Mouse (Mus musculus): ENCODE measurements around the gene Pank4. TPM values are rescaled to one million over a fixed set of nuclear protein-coding genes. Genes with fewer than 3 reads are reported as not detected.

The Pank4 gene
- polyA plus RNA-seq, 1 experiment from 2014 or later, result 31.5 TPM

DNA sequence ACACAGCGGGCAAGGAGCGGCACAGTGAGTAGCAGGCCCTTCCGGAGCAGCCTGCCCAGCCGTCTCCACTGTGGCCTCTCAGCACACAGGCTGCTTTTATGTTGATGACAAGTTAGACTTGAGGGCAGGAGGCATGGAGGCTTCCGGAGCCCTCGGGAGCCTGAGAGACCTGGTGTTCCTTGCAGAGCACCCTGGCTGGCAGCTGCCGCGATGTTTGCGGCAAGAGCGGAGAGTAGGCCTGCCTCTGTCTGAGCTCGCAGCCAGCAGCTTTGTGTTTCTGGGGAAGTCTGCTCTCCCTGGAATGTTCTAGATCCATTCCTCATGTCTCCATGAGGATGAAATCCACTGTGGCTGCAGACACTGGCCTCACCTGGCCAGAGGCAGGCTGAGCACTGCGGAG, 8.6 kb downstream of the Pank4 start:
- Histone ChIP-seq H3K9ac (ENCODE audit: low read depth, low read length) (no peak overlapping the region), H3K4me3 (ENCODE audit: low read depth, low read length) (no peak overlapping the region), H3K27ac (ENCODE audit: low read depth, low read length) (no peak overlapping the region), H3K36me3 (ENCODE audit: control insufficient read depth, insufficient read depth, low read length) (peaks cover 39% of the 10 kb centered on the region), H3K4me2 (replicated peaks; ENCODE audit: low read depth, low read length) (no peak overlapping the region), H3K27me3 (ENCODE audit: control insufficient read depth, insufficient read depth, low read length) (no peaks in the 10 kb centered on the region), H3K9me3 (ENCODE audit: control insufficient read depth, low read length) (no peaks in the 10 kb centered on the region), H3K4me1 (replicated peaks; ENCODE audit: control insufficient read depth, insufficient read depth, low read length) (no peaks in the 10 kb centered on the region)
- WGBS, result 94% methylated on average over 12 of the region's 12 CpGs
- DNase-seq (ENCODE audit: low spot score) (no peak), ATAC-seq (ENCODE audit: low FRiP score) (no peak)

GRCm38 (mm10) chr4:154974163-154974611, 10.3 kb downstream of the Pank4 start:
- no peak overlapping the region for H3K4me2 ChIP-seq (replicated peaks; ENCODE audit: low read depth, low read length)
- no peak overlapping the region for H3K4me3 ChIP-seq (ENCODE audit: low read depth, low read length)
- DNase-seq (ENCODE audit: low spot score) (no peak), ATAC-seq (ENCODE audit: low FRiP score) (no peak)
- H3K27ac ChIP-seq (ENCODE audit: low read depth, low read length), result no peak overlapping the region
- peaks cover 44% of the 10 kb centered on the region for H3K36me3 ChIP-seq (ENCODE audit: control insufficient read depth, insufficient read depth, low read length)
- 89% methylated on average over 11 of the region's 11 CpGs for WGBS
- no peaks in the 10 kb centered on the region for H3K9me3 ChIP-seq (ENCODE audit: control insufficient read depth, low read length)
- no peak overlapping the region for H3K9ac ChIP-seq (ENCODE audit: low read depth, low read length)
- H3K4me1 ChIP-seq (replicated peaks; ENCODE audit: control insufficient read depth, insufficient read depth, low read length), result no peaks in the 10 kb centered on the region
- H3K27me3 ChIP-seq (ENCODE audit: control insufficient read depth, insufficient read depth, low read length), result no peaks in the 10 kb centered on the region

DNA sequence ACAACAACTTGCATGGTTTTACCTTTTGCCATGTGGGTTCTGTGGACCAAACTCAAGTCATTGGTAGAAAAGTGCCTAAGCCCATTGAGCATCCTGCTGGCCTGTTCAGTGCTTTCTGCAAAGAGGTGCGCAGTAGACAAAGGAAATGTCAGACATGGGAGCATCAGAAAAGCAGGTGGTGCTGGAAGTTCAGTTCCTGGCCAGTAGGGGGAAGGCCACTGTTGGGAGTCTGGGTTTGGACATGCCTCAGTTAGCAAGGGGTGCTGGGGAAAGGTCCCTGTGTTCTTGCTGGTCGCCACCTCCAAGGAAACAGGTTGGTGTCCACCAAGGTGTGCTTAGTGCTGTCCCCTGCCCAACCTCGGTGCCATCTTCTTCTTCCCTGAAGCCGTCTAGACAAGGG, 16.2 kb downstream of the Pank4 start:
- Histone ChIP-seq H3K4me2 (replicated peaks; ENCODE audit: low read depth, low read length) (no peak overlapping the region), H3K4me3 (ENCODE audit: low read depth, low read length) (no peak overlapping the region), H3K9me3 (ENCODE audit: control insufficient read depth, low read length) (no peaks in the 10 kb centered on the region), H3K27ac (ENCODE audit: low read depth, low read length) (no peak overlapping the region), H3K27me3 (ENCODE audit: control insufficient read depth, insufficient read depth, low read length) (0 out of 2 replicates have a peak, but pooled peaks cover 3% of the 10 kb centered on the region), H3K4me1 (replicated peaks; ENCODE audit: control insufficient read depth, insufficient read depth, low read length) (peaks cover 3% of the 10 kb centered on the region; the same call in 1 of the 2 replicates), H3K36me3 (ENCODE audit: control insufficient read depth, insufficient read depth, low read length) (peaks cover 20% of the 10 kb centered on the region), H3K9ac (ENCODE audit: low read depth, low read length) (no peak overlapping the region)
- ATAC-seq (ENCODE audit: low FRiP score), result no peak
- WGBS, result 90% methylated on average over 4 of the region's 4 CpGs
- no peak for DNase-seq (ENCODE audit: low spot score)

DNA sequence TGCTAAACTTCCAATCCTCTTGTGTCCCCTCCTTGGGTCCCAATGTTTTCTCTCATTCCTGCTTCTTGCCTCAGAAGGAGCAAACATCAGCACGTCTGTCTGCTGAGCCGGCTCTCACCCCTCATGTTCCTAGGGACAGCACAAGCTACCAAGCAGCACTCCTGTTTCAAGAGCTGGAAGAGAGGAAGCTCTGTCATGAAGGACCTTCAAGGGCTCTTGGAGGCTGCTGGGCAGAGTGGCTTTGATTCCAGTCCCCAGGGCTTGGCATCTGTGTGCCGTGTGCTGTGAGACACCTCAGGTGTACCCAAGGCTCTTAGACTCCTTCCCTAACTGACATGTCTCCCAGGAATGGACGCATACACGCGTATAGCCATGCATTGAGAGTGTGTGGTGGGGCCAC, 17.2 kb downstream of the Pank4 start:
- ATAC-seq (ENCODE audit: low FRiP score), result no peak
- H3K4me3 ChIP-seq (ENCODE audit: low read depth, low read length), result no peak overlapping the region
- peaks cover 20% of the 10 kb centered on the region for H3K36me3 ChIP-seq (ENCODE audit: control insufficient read depth, insufficient read depth, low read length)
- no peak overlapping the region for H3K4me2 ChIP-seq (replicated peaks; ENCODE audit: low read depth, low read length)
- H3K9ac ChIP-seq (ENCODE audit: low read depth, low read length), result no peak overlapping the region
- H3K27me3 ChIP-seq (ENCODE audit: control insufficient read depth, insufficient read depth, low read length), result 0 out of 2 replicates have a peak, but pooled peaks cover 3% of the 10 kb centered on the region
- no peaks in the 10 kb centered on the region for H3K9me3 ChIP-seq (ENCODE audit: control insufficient read depth, low read length)
- WGBS, result 89% methylated on average over 6 of the region's 6 CpGs
- H3K27ac ChIP-seq (ENCODE audit: low read depth, low read length), result no peak overlapping the region
- peaks cover 3% of the 10 kb centered on the region; the same call in 1 of the 2 replicates for H3K4me1 ChIP-seq (replicated peaks; ENCODE audit: control insufficient read depth, insufficient read depth, low read length)
- no peak for DNase-seq (ENCODE audit: low spot score)

GRCm38 (mm10) chr4:154981530-154981929, 17.6 kb downstream of the Pank4 start:
- peaks cover 20% of the 10 kb centered on the region for H3K36me3 ChIP-seq (ENCODE audit: control insufficient read depth, insufficient read depth, low read length)
- no peaks in the 10 kb centered on the region for H3K9me3 ChIP-seq (ENCODE audit: control insufficient read depth, low read length)
- H3K9ac ChIP-seq (ENCODE audit: low read depth, low read length), result no peak overlapping the region
- H3K4me1 ChIP-seq (replicated peaks; ENCODE audit: control insufficient read depth, insufficient read depth, low read length), result peaks cover 7% of the 10 kb centered on the region
- peak; percentile 78 for DNase-seq (ENCODE audit: low spot score)
- H3K4me3 ChIP-seq (ENCODE audit: low read depth, low read length), result no peak overlapping the region
- H3K4me2 ChIP-seq (replicated peaks; ENCODE audit: low read depth, low read length), result no peak overlapping the region
- H3K27ac ChIP-seq (ENCODE audit: low read depth, low read length), result no peak overlapping the region
- peak; percentile 42 for ATAC-seq (ENCODE audit: low FRiP score)
- 53% methylated on average over 7 of the region's 7 CpGs for WGBS
- 0 out of 2 replicates have a peak, but pooled peaks cover 3% of the 10 kb centered on the region for H3K27me3 ChIP-seq (ENCODE audit: control insufficient read depth, insufficient read depth, low read length)

DNA sequence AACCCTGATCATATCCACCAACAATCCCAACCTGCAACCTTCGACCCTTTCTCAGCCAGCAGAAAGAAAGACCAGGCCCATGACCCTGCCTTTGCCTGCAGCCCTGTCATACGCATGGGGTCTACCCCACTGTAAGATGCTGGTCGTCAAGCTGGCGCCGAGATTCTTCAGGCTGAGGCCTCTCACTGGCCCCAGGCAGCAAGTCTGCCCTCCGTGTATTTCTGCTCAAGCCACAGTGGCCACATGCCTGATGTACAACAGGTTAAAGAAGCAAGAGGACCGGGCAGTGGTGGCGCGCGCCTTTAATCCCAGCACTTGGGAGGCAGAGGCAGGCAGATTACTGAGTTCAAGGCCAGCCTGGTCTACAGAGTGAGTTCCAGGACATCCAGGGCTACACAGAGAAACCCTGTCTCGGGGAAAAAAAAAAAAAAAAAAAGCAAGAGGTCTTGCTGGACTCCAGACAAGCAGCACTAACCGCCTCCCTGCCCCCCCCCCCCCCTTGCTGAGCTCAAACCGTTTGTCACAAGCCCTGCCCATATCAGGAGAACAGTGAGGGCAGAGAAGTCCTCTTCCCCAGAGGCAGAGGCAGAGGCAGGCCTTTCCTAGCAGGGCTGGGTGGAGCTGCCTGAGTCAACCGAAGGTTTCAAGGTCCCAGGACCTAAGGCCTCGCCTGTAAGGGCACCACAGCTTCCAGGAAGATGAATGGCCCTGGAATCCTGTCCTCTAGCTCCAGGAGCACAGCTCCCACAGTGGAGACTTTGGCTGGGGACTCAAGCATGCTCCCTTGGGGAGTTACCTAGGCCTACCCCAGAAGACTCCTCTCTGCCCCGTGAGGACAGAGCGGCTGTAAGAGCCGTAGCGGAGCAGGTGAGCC, 18.6 kb downstream of the Pank4 start:
- ATAC-seq (ENCODE audit: low FRiP score), result no peak
- H3K27ac ChIP-seq (ENCODE audit: low read depth, low read length), result no peak overlapping the region

GRCm38 (mm10) chr4:154983767-154984166, 19.8 kb downstream of the Pank4 start:
- Histone ChIP-seq H3K27ac (ENCODE audit: low read depth, low read length) (no peak overlapping the region), H3K4me1 (replicated peaks; ENCODE audit: control insufficient read depth, insufficient read depth, low read length) (peaks cover 8% of the 10 kb centered on the region), H3K9me3 (ENCODE audit: control insufficient read depth, low read length) (no peaks in the 10 kb centered on the region), H3K9ac (ENCODE audit: low read depth, low read length) (peak overlapping the region; percentile 31; the same call in 1 of the 2 replicates), H3K4me2 (replicated peaks; ENCODE audit: low read depth, low read length) (no peak overlapping the region), H3K36me3 (ENCODE audit: control insufficient read depth, insufficient read depth, low read length) (peaks cover 9% of the 10 kb centered on the region; the same call in 1 of the 2 replicates), H3K4me3 (ENCODE audit: low read depth, low read length) (no peak overlapping the region), H3K27me3 (ENCODE audit: control insufficient read depth, insufficient read depth, low read length) (peaks cover 3% of the 10 kb centered on the region; the same call in 1 of the 2 replicates)
- ATAC-seq (ENCODE audit: low FRiP score) (no peak), DNase-seq (ENCODE audit: low spot score) (no peak)
- 22% methylated on average over 24 of the region's 24 CpGs for WGBS

More for the DNA sequence above, 18.6 kb downstream of the Pank4 start:
- no peak overlapping the region for H3K4me3 ChIP-seq (ENCODE audit: low read depth, low read length)
- peaks cover 8% of the 10 kb centered on the region for H3K4me1 ChIP-seq (replicated peaks; ENCODE audit: control insufficient read depth, insufficient read depth, low read length)
- peaks cover 12% of the 10 kb centered on the region; the same call in 1 of the 2 replicates for H3K36me3 ChIP-seq (ENCODE audit: control insufficient read depth, insufficient read depth, low read length)
- H3K27me3 ChIP-seq (ENCODE audit: control insufficient read depth, insufficient read depth, low read length), result peaks cover 3% of the 10 kb centered on the region; the same call in 1 of the 2 replicates
- H3K9ac ChIP-seq (ENCODE audit: low read depth, low read length), result no peak overlapping the region
- WGBS, result 75% methylated on average over 19 of the region's 19 CpGs
- no peak for DNase-seq (ENCODE audit: low spot score)
- no peak overlapping the region for H3K4me2 ChIP-seq (replicated peaks; ENCODE audit: low read depth, low read length)
- no peaks in the 10 kb centered on the region for H3K9me3 ChIP-seq (ENCODE audit: control insufficient read depth, low read length)

DNA sequence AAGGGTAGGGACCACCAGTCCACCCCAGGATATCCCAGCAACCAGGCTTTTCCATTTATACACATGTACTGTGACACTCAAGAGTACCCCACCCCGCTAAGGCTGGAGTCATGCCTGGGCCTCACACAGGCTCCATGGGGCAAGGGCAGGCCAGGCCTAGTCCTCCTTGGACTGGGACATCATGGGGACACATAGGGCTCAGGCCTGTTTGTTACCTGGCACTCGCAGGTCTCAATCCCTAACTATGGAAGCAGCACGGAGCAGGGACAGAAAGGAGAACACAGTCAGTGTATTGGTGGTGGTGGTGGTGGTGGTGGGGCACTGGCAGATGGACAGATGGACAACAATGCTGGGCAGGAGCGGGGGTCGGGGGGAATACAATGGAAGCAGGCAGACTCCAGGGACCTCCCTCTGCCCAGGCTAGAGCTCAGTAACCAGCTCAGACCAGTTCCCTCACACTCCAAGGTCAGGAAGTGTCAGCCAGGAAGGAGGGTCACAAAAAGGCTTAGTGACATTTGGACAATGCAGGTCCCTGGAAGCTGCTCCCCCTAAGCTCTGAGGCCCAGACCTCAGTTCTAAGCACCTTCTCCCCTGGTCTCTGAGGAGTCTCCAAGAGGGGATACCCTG, 21.3 kb downstream of the Pank4 start:
- Histone ChIP-seq H3K9me3 (ENCODE audit: control insufficient read depth, low read length) (no peaks in the 10 kb centered on the region), H3K36me3 (ENCODE audit: control insufficient read depth, insufficient read depth, low read length) (0 out of 2 replicates have a peak, but pooled peaks cover 2% of the 10 kb centered on the region), H3K27ac (ENCODE audit: low read depth, low read length) (no peak overlapping the region), H3K4me3 (ENCODE audit: low read depth, low read length) (no peak overlapping the region), H3K4me2 (replicated peaks; ENCODE audit: low read depth, low read length) (no peak overlapping the region), H3K27me3 (ENCODE audit: control insufficient read depth, insufficient read depth, low read length) (peaks cover 3% of the 10 kb centered on the region; the same call in 1 of the 2 replicates), H3K9ac (ENCODE audit: low read depth, low read length) (no peak overlapping the region), H3K4me1 (replicated peaks; ENCODE audit: control insufficient read depth, insufficient read depth, low read length) (peaks cover 8% of the 10 kb centered on the region)
- no peak for ATAC-seq (ENCODE audit: low FRiP score)
- no peak for DNase-seq (ENCODE audit: low spot score)
- WGBS, result 53% methylated on average over 5 of the region's 5 CpGs
